Mouse (Mus musculus) layer of hippocampus, adult 11-12 months (tissue): ENCODE measurements around the gene Lipc.

Source experiments
- DNase-seq: peaks from one replicate; pipeline ENCODE4 v3.0.0; 2022; ENCODE audit warnings: low spot score

Gene Lipc

GRCm38 (mm10) chr9:70952126-70952525 lies at the start of gene Lipc:
TSS of gene Lipc (minus strand) at chr9:70952226.
- no peak for DNase-seq

- DNase-seq: no peak
These were observed 47.1 kb upstream of the Lipc start for GRCm38 (mm10) chr9:70999161-70999560.

GRCm38 (mm10) chr9:70998719-70999118 lies 46.7 kb upstream of the Lipc start:
- DNase-seq: peak; percentile 70

- DNase-seq: no peak
These were observed 41.3 kb upstream of the Lipc start for GRCm38 (mm10) chr9:70993326-70993725.

- no peak for DNase-seq
These were observed 39.4 kb upstream of the Lipc start for GRCm38 (mm10) chr9:70991401-70991800.

- DNase-seq: no peak
These were observed 35.2 kb upstream of the Lipc start for GRCm38 (mm10) chr9:70987210-70987609.

- no peak for DNase-seq
These were observed 31.0 kb upstream of the Lipc start for GRCm38 (mm10) chr9:70982991-70983480.

- DNase-seq: no peak
These were observed 29.7 kb upstream of the Lipc start for GRCm38 (mm10) chr9:70981721-70982120.

GRCm38 (mm10) chr9:70979641-70980040 lies 27.6 kb upstream of the Lipc start:
- no peak for DNase-seq

GRCm38 (mm10) chr9:70979171-70979570 lies 27.1 kb upstream of the Lipc start:
- no peak for DNase-seq

- no peak for DNase-seq
These were observed 25.4 kb upstream of the Lipc start for GRCm38 (mm10) chr9:70977392-70977791.

GRCm38 (mm10) chr9:70975921-70976320 lies 23.9 kb upstream of the Lipc start:
- no peak for DNase-seq

GRCm38 (mm10) chr9:70973286-70973685 lies 21.3 kb upstream of the Lipc start:
- no peak for DNase-seq

- DNase-seq: no peak
These were observed 17.2 kb upstream of the Lipc start for GRCm38 (mm10) chr9:70969244-70969643.

GRCm38 (mm10) chr9:70965999-70966994 lies 14.3 kb upstream of the Lipc start:
- no peak for DNase-seq

GRCm38 (mm10) chr9:70965422-70965821 lies 13.4 kb upstream of the Lipc start:
- no peak for DNase-seq

GRCm38 (mm10) chr9:70965011-70965410 lies 13.0 kb upstream of the Lipc start:
- no peak for DNase-seq

- peak; percentile 48 for DNase-seq
These were observed 11.4 kb upstream of the Lipc start for GRCm38 (mm10) chr9:70963461-70963891.

- DNase-seq: no peak
These were observed 10.9 kb upstream of the Lipc start for GRCm38 (mm10) chr9:70962781-70963455.

- DNase-seq: no peak
These were observed 8.3 kb upstream of the Lipc start for GRCm38 (mm10) chr9:70960301-70960700.

- DNase-seq: no peak
These were observed 7.8 kb upstream of the Lipc start for GRCm38 (mm10) chr9:70959866-70960265.

GRCm38 (mm10) chr9:70959447-70959846 lies 7.4 kb upstream of the Lipc start:
- no peak for DNase-seq

GRCm38 (mm10) chr9:70958381-70958780 lies 6.4 kb upstream of the Lipc start:
- no peak for DNase-seq
